Mouse (Mus musculus): ENCODE measurements around the gene Tars.

GRCm38 (mm10) chr15:11408155-11408826 lies 8.8 kb upstream of the Tars start:
- no peak for TF ChIP-seq POLR2A (IDR thresholded peaks at IDR 0.05; ENCODE audit: control insufficient read depth, low read depth, low read length)
- TF ChIP-seq CTCF (IDR thresholded peaks at IDR 0.05; ENCODE audit: control insufficient read depth, insufficient read depth, insufficient replicate concordance, low read depth, low read length): no peak
